Mouse (Mus musculus): ENCODE results near the gene Sh2d1b1.
"Not testable (repeated sequence)": the region's sequence is repeated elsewhere in the genome, so short reads cannot be mapped to it uniquely, and the experiment has no call there.

Gene Sh2d1b1

DNA sequence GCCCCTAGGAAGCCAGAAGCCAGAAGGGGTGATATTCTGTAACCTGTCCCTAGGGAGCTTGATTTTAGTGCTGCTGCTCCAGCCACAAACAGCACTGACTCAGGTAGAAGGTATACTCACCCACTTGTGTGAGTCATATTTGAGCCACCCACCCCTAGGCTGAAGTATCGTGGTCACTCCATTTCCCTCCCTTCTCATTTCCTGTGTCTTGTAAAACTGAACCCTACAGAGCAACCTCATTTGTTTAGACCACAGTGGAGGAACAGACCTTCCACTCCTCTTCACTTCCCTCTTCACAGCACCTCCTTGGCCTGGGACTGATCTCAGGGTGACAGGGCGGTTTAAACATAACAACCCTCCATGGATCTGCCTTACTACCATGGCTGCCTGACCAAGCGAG is at the start of gene Sh2d1b1:
Gene Sh2d1b1 (plus strand): TSS at position 305 of the 400 bp plus-strand sequence.
- DNase-seq (ENCODE audit: low read depth, low spot score), result peak; percentile 3
- Histone ChIP-seq H3K27me3 (ENCODE audit: control insufficient read depth, insufficient read depth, low read length, poor library complexity, severe bottlenecking) (no peaks in the 10 kb centered on the region), H3K36me3 (ENCODE audit: control insufficient read depth, insufficient read depth, low read length, poor library complexity, severe bottlenecking) (no peaks in the 10 kb centered on the region)

- DNase-seq (ENCODE audit: low read depth, low spot score); H3K27me3 ChIP-seq (ENCODE audit: control insufficient read depth, insufficient read depth, low read length, poor library complexity, severe bottlenecking); H3K36me3 ChIP-seq (ENCODE audit: control insufficient read depth, insufficient read depth, low read length, poor library complexity, severe bottlenecking): not testable (repeated sequence)
Observed at GRCm38 (mm10) chr1:170232688-170233087, 44.4 kb upstream of the Sh2d1b1 start, which contains the start of gene Sh2d1b2. Gene Sh2d1b2, plus strand, starts transcription at chr1:170232749.

- H3K36me3 ChIP-seq (ENCODE audit: control insufficient read depth, insufficient read depth, low read length, poor library complexity, severe bottlenecking), result no peaks in the 10 kb centered on the region
- no peaks in the 10 kb centered on the region for H3K27me3 ChIP-seq (ENCODE audit: control insufficient read depth, insufficient read depth, low read length, poor library complexity, severe bottlenecking)
- DNase-seq (ENCODE audit: low read depth, low spot score), result no peak
Observed at GRCm38 (mm10) chr1:170245016-170245415, 32.1 kb upstream of the Sh2d1b1 start.

- no peak for DNase-seq (ENCODE audit: low read depth, low spot score)
- H3K36me3 ChIP-seq (ENCODE audit: control insufficient read depth, insufficient read depth, low read length, poor library complexity, severe bottlenecking), result no peaks in the 10 kb centered on the region
- H3K27me3 ChIP-seq (ENCODE audit: control insufficient read depth, insufficient read depth, low read length, poor library complexity, severe bottlenecking), result no peaks in the 10 kb centered on the region
Observed at GRCm38 (mm10) chr1:170254893-170255559, 22.1 kb upstream of the Sh2d1b1 start.

DNA sequence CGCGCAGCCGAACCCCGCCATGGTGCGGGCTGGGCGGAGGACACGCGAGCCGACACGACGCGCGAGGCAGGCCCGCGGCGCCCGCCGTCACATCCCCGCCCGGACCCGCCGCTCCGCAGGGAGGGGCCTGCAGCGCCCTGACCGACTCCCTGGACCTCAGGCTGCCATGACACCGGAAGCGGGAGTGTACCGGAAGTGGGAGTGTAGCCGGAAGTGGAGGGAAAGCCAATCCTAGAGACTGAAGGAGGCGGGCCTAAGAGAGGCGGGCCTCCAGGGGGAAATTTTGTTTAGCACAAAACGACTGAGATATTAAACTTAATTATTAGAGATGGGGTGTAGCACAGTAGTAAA is 21.6 kb upstream of the Sh2d1b1 start:
- Histone ChIP-seq H3K27me3 (ENCODE audit: control insufficient read depth, insufficient read depth, low read length, poor library complexity, severe bottlenecking) (no peaks in the 10 kb centered on the region), H3K36me3 (ENCODE audit: control insufficient read depth, insufficient read depth, low read length, poor library complexity, severe bottlenecking) (no peaks in the 10 kb centered on the region)
- peak; percentile 84 for DNase-seq (ENCODE audit: low read depth, low spot score)

DNA sequence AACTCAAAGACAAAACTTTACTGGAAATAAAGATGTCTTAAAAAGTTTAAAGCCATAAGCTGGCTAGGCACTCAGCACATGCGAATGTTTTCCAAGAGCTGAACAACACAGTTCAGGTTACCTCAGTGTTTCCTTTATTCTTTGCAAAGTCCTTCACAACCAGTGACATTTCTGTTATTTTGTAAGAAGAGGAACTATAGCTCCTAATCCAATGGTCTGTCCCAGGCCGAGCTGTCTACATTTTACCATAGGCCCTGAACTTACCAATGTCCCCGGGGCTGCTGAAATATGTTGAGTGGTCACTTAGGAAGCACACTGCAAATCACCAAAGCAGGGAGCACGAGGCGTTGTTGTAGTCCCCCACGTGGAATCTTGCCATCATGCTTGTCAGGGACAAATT is 6.8 kb upstream of the Sh2d1b1 start:
- no peaks in the 10 kb centered on the region for H3K36me3 ChIP-seq (ENCODE audit: control insufficient read depth, insufficient read depth, low read length, poor library complexity, severe bottlenecking)
- H3K27me3 ChIP-seq (ENCODE audit: control insufficient read depth, insufficient read depth, low read length, poor library complexity, severe bottlenecking), result no peaks in the 10 kb centered on the region
- no peak for DNase-seq (ENCODE audit: low read depth, low spot score)

GRCm38 (mm10) chr1:170270696-170271095 is 6.4 kb upstream of the Sh2d1b1 start:
- Histone ChIP-seq H3K27me3 (ENCODE audit: control insufficient read depth, insufficient read depth, low read length, poor library complexity, severe bottlenecking) (no peaks in the 10 kb centered on the region), H3K36me3 (ENCODE audit: control insufficient read depth, insufficient read depth, low read length, poor library complexity, severe bottlenecking) (no peaks in the 10 kb centered on the region)
- peak; percentile 9 for DNase-seq (ENCODE audit: low read depth, low spot score)

DNA sequence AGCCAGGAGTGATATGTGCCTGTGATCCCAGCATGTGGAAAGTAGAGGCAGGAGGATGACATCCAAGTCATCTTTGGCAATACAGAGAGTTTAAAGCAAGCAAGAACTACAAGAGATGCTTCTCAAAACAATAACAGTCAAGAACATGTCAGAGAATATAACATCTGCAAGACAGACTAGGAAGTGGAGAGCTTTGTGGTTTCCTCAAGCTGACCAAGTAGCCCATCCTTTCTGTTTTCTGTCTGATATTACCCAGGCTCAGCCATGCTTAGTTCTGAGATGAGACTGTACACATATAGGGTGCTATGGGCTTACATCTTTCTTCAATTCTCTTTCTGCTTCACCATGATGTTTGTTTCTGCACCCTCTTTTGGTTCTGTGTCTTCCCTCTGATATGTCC is 3.9 kb upstream of the Sh2d1b1 start:
- no peaks in the 10 kb centered on the region for H3K27me3 ChIP-seq (ENCODE audit: control insufficient read depth, insufficient read depth, low read length, poor library complexity, severe bottlenecking)
- DNase-seq (ENCODE audit: low read depth, low spot score), result no peak
- no peaks in the 10 kb centered on the region for H3K36me3 ChIP-seq (ENCODE audit: control insufficient read depth, insufficient read depth, low read length, poor library complexity, severe bottlenecking)

DNA sequence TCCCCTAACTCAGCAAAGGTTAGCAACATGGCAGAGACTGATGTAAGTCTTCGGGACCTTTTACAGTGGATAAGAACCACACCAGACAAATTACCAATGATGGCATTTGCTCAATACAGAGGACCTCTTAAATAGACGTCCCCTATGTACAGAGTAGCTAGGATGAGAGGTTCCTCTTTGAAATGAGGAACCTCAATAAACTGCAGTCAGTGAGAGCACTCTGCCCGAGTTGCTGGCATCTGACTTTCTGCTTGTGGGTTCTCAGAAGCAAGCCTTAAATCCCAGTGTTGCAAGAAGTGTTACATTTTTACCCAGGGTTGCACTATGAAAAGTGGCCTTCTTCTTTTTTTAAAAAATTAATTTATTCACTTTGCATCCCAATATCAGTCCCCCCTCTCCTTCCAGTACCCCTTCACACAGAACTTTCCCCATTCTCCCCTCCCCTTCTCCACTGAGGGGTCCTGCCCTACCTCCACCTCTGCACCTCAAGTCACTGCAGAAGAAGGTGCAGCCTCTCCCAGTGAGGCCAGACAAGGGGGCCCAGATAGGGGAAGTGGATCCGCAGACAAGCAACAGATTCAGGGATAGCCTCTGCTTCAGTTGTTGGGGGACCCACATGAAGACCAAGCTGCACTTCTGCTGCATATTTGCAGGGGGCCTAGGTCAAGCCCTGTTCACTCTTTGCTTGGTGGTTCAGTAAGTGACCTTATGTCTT is 5.5 kb downstream of the Sh2d1b1 start:
- no peaks in the 10 kb centered on the region for H3K36me3 ChIP-seq (ENCODE audit: control insufficient read depth, insufficient read depth, low read length, poor library complexity, severe bottlenecking)
- H3K27me3 ChIP-seq (ENCODE audit: control insufficient read depth, insufficient read depth, low read length, poor library complexity, severe bottlenecking), result no peaks in the 10 kb centered on the region
- DNase-seq (ENCODE audit: low read depth, low spot score), result peak; percentile 3

- H3K27me3 ChIP-seq (ENCODE audit: control insufficient read depth, insufficient read depth, low read length, poor library complexity, severe bottlenecking), result no peaks in the 10 kb centered on the region
- no peak for DNase-seq (ENCODE audit: low read depth, low spot score)
- no peaks in the 10 kb centered on the region for H3K36me3 ChIP-seq (ENCODE audit: control insufficient read depth, insufficient read depth, low read length, poor library complexity, severe bottlenecking)
Observed at GRCm38 (mm10) chr1:170292239-170292951, 15.3 kb downstream of the Sh2d1b1 start.

DNA sequence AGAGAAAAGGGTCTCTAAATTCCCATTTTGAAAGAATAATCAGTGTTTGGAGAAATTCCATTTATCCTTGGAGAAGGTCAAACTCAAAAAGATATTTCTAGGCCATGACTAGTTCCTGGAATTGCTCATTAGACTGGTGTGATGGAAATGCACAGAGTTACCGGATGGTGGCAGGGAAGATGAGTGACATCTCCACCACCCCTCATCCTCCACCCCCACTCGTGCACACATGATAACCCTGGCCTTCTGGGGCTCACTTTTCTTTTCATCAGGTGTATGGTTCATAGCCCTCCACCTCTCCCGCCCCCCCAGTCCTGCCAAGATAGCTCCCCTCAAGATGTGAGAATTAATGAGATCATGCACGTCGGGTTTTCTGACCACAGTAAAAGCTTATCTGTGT is 16.1 kb downstream of the Sh2d1b1 start:
- Histone ChIP-seq H3K27me3 (ENCODE audit: control insufficient read depth, insufficient read depth, low read length, poor library complexity, severe bottlenecking) (no peaks in the 10 kb centered on the region), H3K36me3 (ENCODE audit: control insufficient read depth, insufficient read depth, low read length, poor library complexity, severe bottlenecking) (no peaks in the 10 kb centered on the region)
- DNase-seq (ENCODE audit: low read depth, low spot score), result no peak

DNA sequence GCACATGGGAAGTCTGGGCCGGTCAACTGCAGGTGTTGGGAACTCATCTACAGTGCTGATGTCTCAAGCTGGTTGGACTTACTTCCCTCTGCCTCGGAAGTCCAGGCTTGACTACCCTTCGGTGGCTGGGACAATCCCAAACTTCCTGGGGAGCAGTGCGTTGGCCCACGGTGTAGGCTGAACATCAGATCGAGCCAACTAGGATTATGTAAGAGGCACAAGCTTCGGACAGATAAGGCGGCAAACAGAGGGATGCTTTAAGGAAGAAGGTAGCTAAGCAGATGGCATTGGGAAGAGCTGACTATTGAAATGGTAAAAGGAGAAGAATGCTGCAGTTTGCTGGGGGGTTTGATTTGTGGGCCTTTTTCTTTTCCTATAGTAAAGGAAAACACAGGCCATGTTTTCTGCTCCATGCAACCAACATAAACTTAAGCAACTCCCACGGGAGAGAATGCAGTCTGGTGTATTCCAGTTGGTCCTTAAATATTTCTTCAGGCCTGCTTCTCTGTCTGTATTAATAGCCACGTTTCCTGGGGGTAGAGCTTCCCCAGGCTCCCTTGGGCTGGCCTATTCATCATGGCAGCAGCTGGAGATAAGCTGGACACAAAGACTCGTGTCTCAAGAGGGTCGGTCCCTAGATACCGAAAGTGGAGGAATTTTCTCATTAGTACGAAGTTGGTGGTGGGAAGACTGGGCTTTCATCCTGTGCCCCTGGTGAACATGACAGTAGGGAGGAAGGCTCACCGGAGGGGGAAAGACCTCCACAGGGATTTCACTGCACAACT is 17.9 kb downstream of the Sh2d1b1 start:
- no peaks in the 10 kb centered on the region for H3K27me3 ChIP-seq (ENCODE audit: control insufficient read depth, insufficient read depth, low read length, poor library complexity, severe bottlenecking)
- H3K36me3 ChIP-seq (ENCODE audit: control insufficient read depth, insufficient read depth, low read length, poor library complexity, severe bottlenecking), result no peaks in the 10 kb centered on the region
- no peak for DNase-seq (ENCODE audit: low read depth, low spot score)

GRCm38 (mm10) chr1:170299496-170299895 is 22.4 kb downstream of the Sh2d1b1 start:
- H3K36me3 ChIP-seq (ENCODE audit: control insufficient read depth, insufficient read depth, low read length, poor library complexity, severe bottlenecking), result no peaks in the 10 kb centered on the region
- no peaks in the 10 kb centered on the region for H3K27me3 ChIP-seq (ENCODE audit: control insufficient read depth, insufficient read depth, low read length, poor library complexity, severe bottlenecking)
- DNase-seq (ENCODE audit: low read depth, low spot score), result no peak

- H3K36me3 ChIP-seq (ENCODE audit: control insufficient read depth, insufficient read depth, low read length, poor library complexity, severe bottlenecking), result no peaks in the 10 kb centered on the region
- H3K27me3 ChIP-seq (ENCODE audit: control insufficient read depth, insufficient read depth, low read length, poor library complexity, severe bottlenecking), result no peaks in the 10 kb centered on the region
- no peak for DNase-seq (ENCODE audit: low read depth, low spot score)
Observed at GRCm38 (mm10) chr1:170301686-170302085, 24.6 kb downstream of the Sh2d1b1 start.
